ENCODE assay signal across 21 mouse cellular contexts in the genomic region with DNA sequence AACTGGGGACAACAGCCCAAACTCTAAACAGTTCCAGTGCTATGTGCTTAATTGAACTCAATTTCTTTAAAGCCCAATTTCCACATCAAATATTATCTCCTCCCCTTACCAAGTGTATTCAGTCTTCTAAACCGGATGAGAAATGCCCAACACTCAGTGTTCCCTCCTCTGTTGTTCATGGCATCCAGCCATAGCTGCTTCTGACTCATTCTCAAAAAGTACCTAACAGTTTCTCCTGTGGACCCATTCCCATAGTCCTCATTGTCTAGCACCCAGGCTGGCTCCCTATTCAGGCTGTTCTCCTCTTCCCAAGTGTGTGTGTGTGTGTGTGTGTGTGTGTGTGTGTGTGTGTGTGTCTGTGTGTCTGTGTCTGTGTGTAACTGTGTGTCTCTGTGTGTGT.
A peak's percentile ranks its signal among the peaks of the same experiment; 100 is the strongest.
DNase-seq lines count a peak whose midpoint lies in the region; ATAC-seq lines count a peak whose summit lies in the region.
"Had no signal": no experiment of that assay in that cellular context is flagged by ENCODE, and none has a peak within 500 bp of the region (broad histone marks: within the 10 kb centered on the region; RNA-seq: fewer than 3 reads in every experiment).

No protein-coding gene starts in this region.

- peak; percentile 78; the same call in 1 of the 2 replicates for ATAC-seq in frontal cortex, adult (ENCODE audit: low TSS enrichment)
- ATAC-seq: activated CD4-positive, CD25-positive, alpha-beta regulatory T cell, adult 4 months; CD4-positive, CD25-positive, alpha-beta regulatory T cell, adult 4 months; forebrain, embryonic 14.5 days; forebrain, embryonic 16.5 days; Patski had no signal

- no peak for DNase-seq in frontal cortex, adult 2 months (ENCODE audit: extremely low spot score in 1 of 2, low spot score in 1 of 2)
- peak; percentile 78 for DNase-seq in brain, adult 2 months (ENCODE audit: low read depth, low spot score)
- DNase-seq in fibroblast of lung, adult 2 months (ENCODE audit: low read depth), result peak; percentile 60
- DNase-seq in lung, postnatal 10 days, result no peak
- no peak for DNase-seq in right cerebral cortex, postnatal 36 days (ENCODE audit: low spot score in 2 of 2)
- DNase-seq: adrenal gland, adult 8-10 months; adrenal gland, postnatal 14 days; B cell, adult 2 months; cerebellum, adult 11 months; cerebellum, adult 18-20 months; cerebellum, adult 8-10 months; cerebellum, adult 9-11 months; cerebellum, postnatal 14 days; cerebellum, postnatal 36 days; embryo, embryonic 11 days had no signal

Comparison
In these comparisons a context has a peak if more than half of its experiments do, and no peak if none do; other contexts are left out.
1. DNase-seq: peak in brain, adult 2 months (single experiment) and fibroblast of lung, adult 2 months (single experiment); none in frontal cortex, adult 2 months (0 of 2), lung, postnatal 10 days (single experiment) and right cerebral cortex, postnatal 36 days (0 of 2).